Mouse (Mus musculus) neutrophil, adult 5-6 weeks (primary cell): ENCODE data around the gene Mtx1. TPM values are rescaled to one million over a fixed set of nuclear protein-coding genes. Genes with fewer than 3 reads are reported as not detected.
A peak's percentile ranks its signal among the peaks of the same experiment; 100 is the strongest.
"Not testable (repeated sequence)": the region's sequence is repeated elsewhere in the genome, so short reads cannot be mapped to it uniquely, and the experiment has no call there.

Experiments used
- ATAC-seq: fragments of 151-379, 151-347 bp; 2 replicates; pipeline ENCODE4 v1.8.0; 2017; ENCODE audit warnings: mild to moderate bottlenecking, moderate TSS enrichment; ENCODE audit not compliant: insufficient number of reproducible peaks, poor library complexity, low FRiP score, severe bottlenecking; ENCODE audit errors: extremely low read depth
- total RNA-seq: library from RNA; stranded (forward); fragments of 200-1000 nt; gene quantifications from 2 replicates; pipeline ENCODE4 v1.2.3, GENCODE M21; 2017

The Mtx1 gene
- total RNA-seq, 1 experiment from 2014 or later = 83.4 TPM

GRCm38 (mm10) chr3:89164506-89165267 is 62.2 kb downstream of the Mtx1 start, which contains the start of gene Clk2:
Gene Clk2, plus strand, starts transcription at chr3:89164795.
- peak; percentile 93 for ATAC-seq

- ATAC-seq = no peak
Observed at GRCm38 (mm10) chr3:89163643-89164245, 63.1 kb downstream of the Mtx1 start.

GRCm38 (mm10) chr3:89163123-89163522 is 63.8 kb downstream of the Mtx1 start:
- no peak for ATAC-seq

- no peak for ATAC-seq
Observed at GRCm38 (mm10) chr3:89161786-89162185, 65.1 kb downstream of the Mtx1 start.

GRCm38 (mm10) chr3:89161207-89161606 is 65.7 kb downstream of the Mtx1 start:
- ATAC-seq = not testable (repeated sequence)

DNA sequence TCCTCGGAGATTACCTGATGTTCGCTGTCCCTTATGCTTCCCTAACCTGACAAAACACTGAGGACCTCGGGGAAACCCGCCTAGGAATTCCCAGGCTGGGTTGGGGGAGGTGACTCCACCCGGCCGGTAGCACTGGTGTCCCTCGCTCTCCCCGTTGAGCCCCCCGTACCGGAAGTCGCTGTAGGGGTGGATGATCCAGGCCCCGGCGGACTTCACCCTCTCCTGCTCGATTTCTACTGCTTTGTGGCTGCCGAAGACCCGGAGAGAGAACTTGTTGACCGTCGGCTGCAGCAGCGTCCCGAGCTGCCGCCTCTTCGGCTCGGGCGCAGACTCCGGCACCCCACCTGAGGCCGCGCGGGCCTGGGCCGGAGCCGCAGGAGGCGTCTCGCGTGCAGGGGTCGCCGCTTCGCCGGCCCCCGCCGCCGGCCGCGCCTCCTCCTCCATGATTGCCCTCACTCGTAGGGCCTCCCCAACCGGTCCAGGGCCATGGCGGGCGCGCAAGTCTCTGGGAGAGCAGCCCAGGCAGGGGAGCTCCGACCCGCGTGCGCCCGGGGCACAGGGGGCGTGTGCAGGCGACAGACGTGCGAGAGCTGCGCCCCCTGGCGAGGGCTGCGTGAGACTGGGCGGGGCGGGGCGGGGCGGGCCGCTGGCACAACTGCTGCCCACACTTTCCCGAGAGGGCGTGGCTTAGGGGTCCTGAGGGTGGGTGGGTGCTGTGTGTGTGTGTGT is 67.1 kb downstream of the Mtx1 start, which contains the start of gene Hcn3:
Gene Hcn3 (minus strand): TSS at position 581 of the 729 bp plus-strand sequence.
- ATAC-seq = peak; percentile 35; the same call in 1 of the 2 replicates

- no peak for ATAC-seq
Observed at GRCm38 (mm10) chr3:89159211-89159610, 67.7 kb downstream of the Mtx1 start.

Other genes with a start within 250 kb of the Mtx1 start
- 29.6 and 30.8 TPM in 2 replicates for gene Rusc1, start 133.8 kb downstream of the Mtx1 start, total RNA-seq
- not detected in 2 replicates for gene Gm43738, start 126.0 kb downstream of the Mtx1 start, total RNA-seq
- gene Fdps, start 125.1 kb downstream of the Mtx1 start, total RNA-seq = 20.7 and 26.5 TPM in 2 replicates
- not detected in 2 replicates for gene Pklr, start 90.9 kb downstream of the Mtx1 start, total RNA-seq
- 0.25 and 0.47 TPM in 2 replicates for gene Hcn3, start 66.9 kb downstream of the Mtx1 start, total RNA-seq
- gene Clk2, start 62.3 kb downstream of the Mtx1 start, total RNA-seq = 159 and 180 TPM in 2 replicates
- 58.2 and 64.2 TPM in 2 replicates for gene Scamp3, start 49.6 kb downstream of the Mtx1 start, total RNA-seq
- 7.7 and 8.2 TPM in 2 replicates for gene Fam189b, start 43.9 kb downstream of the Mtx1 start, total RNA-seq
- gene Gba, start 24.2 kb downstream of the Mtx1 start, total RNA-seq = 73.5 and 76.0 TPM in 2 replicates
- gene Thbs3, start 11.9 kb downstream of the Mtx1 start, total RNA-seq = 2.0 and 5.8 TPM in 2 replicates
- gene Muc1, start 2.0 kb upstream of the Mtx1 start, total RNA-seq = 4.5 and 7.1 TPM in 2 replicates
- gene Krtcap2, start 18.9 kb upstream of the Mtx1 start, total RNA-seq = 52.2 and 53.9 TPM in 2 replicates
- gene Trim46, start 19.2 kb upstream of the Mtx1 start, total RNA-seq = 2.2 and 2.3 TPM in 2 replicates
- gene Dpm3, start 32.3 kb upstream of the Mtx1 start, total RNA-seq = 25.7 and 30.4 TPM in 2 replicates
- gene Slc50a1, start 43.5 kb upstream of the Mtx1 start, total RNA-seq = 99.3 and 112 TPM in 2 replicates
- 1.3 TPM in 1 of 2 replicates, not detected in the other for gene Efna1, start 54.1 kb upstream of the Mtx1 start, total RNA-seq
- gene Efna3, start 95.9 kb upstream of the Mtx1 start, total RNA-seq = not detected in 2 replicates
- not detected in 2 replicates for gene Efna4, start 110.9 kb upstream of the Mtx1 start, total RNA-seq
- 28.9 and 55.5 TPM in 2 replicates for gene Adam15, start 122.9 kb upstream of the Mtx1 start, total RNA-seq
- gene Dcst2, start 134.9 kb upstream of the Mtx1 start, total RNA-seq = not detected in 2 replicates
- not detected in 2 replicates for gene Dcst1, start 138.2 kb upstream of the Mtx1 start, total RNA-seq
- gene Zbtb7b, start 167.7 kb upstream of the Mtx1 start, total RNA-seq = 90.9 and 120 TPM in 2 replicates
- 2.2 and 5.7 TPM in 2 replicates for gene Lenep, start 175.7 kb upstream of the Mtx1 start, total RNA-seq
- 21.1 and 25.6 TPM in 2 replicates for gene Flad1, start 184.8 kb upstream of the Mtx1 start, total RNA-seq
- 1.6 and 2.4 TPM in 2 replicates for gene Cks1b, start 191.3 kb upstream of the Mtx1 start, total RNA-seq
- 51.4 and 58.1 TPM in 2 replicates for gene Shc1, start 191.4 kb upstream of the Mtx1 start, total RNA-seq
- gene Pygo2, start 203.1 kb upstream of the Mtx1 start, total RNA-seq = 35.8 and 41.4 TPM in 2 replicates
- 196 TPM in 2 replicates for gene Pbxip1, start 209.6 kb upstream of the Mtx1 start, total RNA-seq
- gene Pmvk, start 227.5 kb upstream of the Mtx1 start, total RNA-seq = 22.3 and 24.7 TPM in 2 replicates